Mouse (Mus musculus) liver, adult 2 months (tissue): Measurements from ENCODE around the gene Ralb.

Source experiments
- CTCF ChIP-seq: fragments of 200-500 bp; IDR thresholded peaks from 2 replicates; pipeline ENCODE4 v1.5.1; 2011; ENCODE audit warnings: low read depth, low read length, control low read depth
- POLR2A ChIP-seq: fragments of 200-500 bp; IDR thresholded peaks from 2 replicates; pipeline ENCODE4 v1.6.1; 2011; ENCODE audit warnings: low read length, control low read depth; ENCODE audit not compliant: insufficient read depth; ENCODE audit errors: extremely low read depth

DNA sequence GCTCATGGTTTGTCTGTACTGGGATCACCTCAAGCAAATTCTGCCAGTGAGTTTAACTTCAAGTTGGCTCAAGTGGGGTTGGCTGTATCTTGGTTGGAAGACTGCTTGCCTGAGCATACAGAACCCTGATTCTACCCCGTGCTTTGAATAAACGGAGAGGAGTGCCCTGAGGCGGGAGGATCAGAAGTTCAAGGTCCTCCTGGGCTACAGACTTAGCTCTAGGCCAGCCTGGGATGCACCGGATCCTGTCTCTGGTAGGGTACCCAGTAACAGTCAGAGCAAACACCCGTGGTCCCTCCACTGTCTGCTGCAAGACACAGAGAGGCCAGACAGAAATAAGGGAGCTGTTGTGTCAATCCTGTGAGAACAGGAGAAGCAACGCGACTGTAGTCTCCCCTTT lies 17.1 kb upstream of the Ralb start:
- TF ChIP-seq POLR2A, result no peak
- TF ChIP-seq CTCF, result no peak
